Mouse (Mus musculus) megakaryocyte, embryonic 14.5 days (primary cell): ENCODE data around the gene Gm3259. TPM values are rescaled to one million over a fixed set of nuclear protein-coding genes. Genes with fewer than 3 reads are reported as not detected.
"Not testable (repeated sequence)": the region's sequence is repeated elsewhere in the genome, so short reads cannot be mapped to it uniquely, and the experiment has no call there.

Source experiments
- H3K27me3 ChIP-seq: replicated peaks from 2 replicates; pipeline ENCODE3; 2012; ENCODE audit warnings: inconsistent platforms
- H3K36me3 ChIP-seq: replicated peaks from 2 replicates; pipeline ENCODE3; 2012; ENCODE audit warnings: low read length, inconsistent platforms, mixed read lengths
- H3K4me1 ChIP-seq: 2 replicates; pipeline ENCODE4 v1.6.1; 2012; ENCODE audit warnings: inconsistent platforms
- H3K4me3 ChIP-seq: replicated peaks from 2 replicates; pipeline ENCODE3; 2012; ENCODE audit warnings: moderate library complexity, mild to moderate bottlenecking, inconsistent platforms
- H3K9me3 ChIP-seq: 2 replicates; pipeline ENCODE4 v1.6.1; 2012; ENCODE audit warnings: inconsistent platforms
- polyA plus RNA-seq: library from polyadenylated mRNA; stranded (reverse); fragments of >175 nt; gene quantifications from 2 replicates; pipeline ENCODE4 v1.2.3, GENCODE M21; 2012; ENCODE audit warnings: low replicate concordance; ENCODE audit not compliant: insufficient read depth

Gene Gm3259
- polyA plus RNA-seq: not detected in 2 replicates

GRCm38 (mm10) chr5:95305611-95306010 lies at the start of gene Gm3259:
Gene Gm3259, plus strand, starts transcription at chr5:95305911.
- H3K36me3 ChIP-seq, H3K4me1 ChIP-seq, H3K9me3 ChIP-seq, H3K4me3 ChIP-seq, H3K27me3 ChIP-seq: not testable (repeated sequence)

- not testable (repeated sequence) for H3K27me3 ChIP-seq, H3K4me1 ChIP-seq, H3K4me3 ChIP-seq, H3K36me3 ChIP-seq, H3K9me3 ChIP-seq
Measured at GRCm38 (mm10) chr5:95272668-95273067, 33.0 kb upstream of the Gm3259 start, which contains the start of gene Gm10424. Gene Gm10424, minus strand, starts transcription at chr5:95272768.

Other genes with a start within 250 kb of the Gm3259 start
- gene Gm7942, start 199.0 kb upstream of the Gm3259 start, polyA plus RNA-seq: not detected in 2 replicates
- gene Gm16513, start 123.3 kb upstream of the Gm3259 start, polyA plus RNA-seq: not detected in 2 replicates
- not detected in 2 replicates for gene Gm10424, start 33.1 kb upstream of the Gm3259 start, polyA plus RNA-seq
- not detected in 2 replicates for gene D5Ertd577e, start 150.9 kb downstream of the Gm3259 start, polyA plus RNA-seq
- gene Gm3286, start 204.8 kb downstream of the Gm3259 start, polyA plus RNA-seq: not detected in 2 replicates